In genomic region chr1:139346602-139347371, GRCm38 (mm10) we compare ENCODE assay signal across 9 mouse cellular contexts. TPM values are rescaled to one million over a fixed set of nuclear protein-coding genes. Genes with fewer than 3 reads are reported as not detected.
DNase-seq lines count a peak whose midpoint lies in the region; ATAC-seq lines count a peak whose summit lies in the region.
"Had no signal": no experiment of that assay in that cellular context is flagged by ENCODE, and none has a peak within 500 bp of the region (broad histone marks: within the 10 kb centered on the region; RNA-seq: fewer than 3 reads in every experiment).

No protein-coding gene starts in this region.

- no peak overlapping the region for H3K9ac ChIP-seq in forebrain, embryonic 12.5 days
- H3K9ac ChIP-seq in neural tube, embryonic 15.5 days (replicated peaks): no peak overlapping the region

- H3K27ac ChIP-seq in forebrain, embryonic 12.5 days: peak overlapping the region; percentile 82
- H3K27ac ChIP-seq in neural tube, embryonic 15.5 days (replicated peaks): peak overlapping the region; percentile 70

- peak; percentile 90 for ATAC-seq in forebrain, embryonic 12.5 days (ENCODE audit: low FRiP score)
- ATAC-seq in neural tube, embryonic 15.5 days (ENCODE audit: low FRiP score): peak; percentile 89

- H3K4me1 ChIP-seq in forebrain, embryonic 12.5 days: peaks cover 24% of the 10 kb centered on the region
- H3K4me1 ChIP-seq in neural tube, embryonic 15.5 days: peaks cover 11% of the 10 kb centered on the region

- H3K4me3 ChIP-seq in forebrain, embryonic 12.5 days (replicated peaks): no peak overlapping the region
- no peak overlapping the region for H3K4me3 ChIP-seq in neural tube, embryonic 15.5 days (replicated peaks)

- 0 out of 2 replicates have a peak overlapping the region, but pooled peaks have one; percentile 0 for H3K4me2 ChIP-seq in forebrain, embryonic 12.5 days
- peak overlapping the region; percentile 26 for H3K4me2 ChIP-seq in neural tube, embryonic 15.5 days

- DNase-seq in c-Kit-positive CD71-negative TER-119-negative erythroid progenitor cells, embryonic 14.5 days (ENCODE audit: low read depth): peak; percentile 4
- peak; percentile 11 to 22 for DNase-seq in layer of hippocampus, postnatal 25 days (ENCODE audit: extremely low spot score in 1 of 2, low spot score in 1 of 2)
- no peak for DNase-seq in ovary, postnatal 14 days (ENCODE audit: low spot score)
- DNase-seq in urinary bladder, adult 2 months (ENCODE audit: low spot score): no peak
- DNase-seq in kidney, postnatal 4 days: no peak
- DNase-seq: liver had no signal

- H3K36me3 ChIP-seq in forebrain, embryonic 12.5 days (replicated peaks): no peaks in the 10 kb centered on the region
- H3K36me3 ChIP-seq in neural tube, embryonic 15.5 days: no peaks in the 10 kb centered on the region

- 30% methylated on average over 11 of the region's 11 CpGs for WGBS in forebrain, embryonic 12.5 days
- WGBS in neural tube, embryonic 15.5 days: 39% methylated on average over 11 of the region's 11 CpGs

- no peaks in the 10 kb centered on the region for H3K9me3 ChIP-seq in forebrain, embryonic 12.5 days
- H3K9me3 ChIP-seq in neural tube, embryonic 15.5 days (replicated peaks): no peaks in the 10 kb centered on the region

- no peaks in the 10 kb centered on the region for H3K27me3 ChIP-seq in forebrain, embryonic 12.5 days
- H3K27me3 ChIP-seq in neural tube, embryonic 15.5 days (replicated peaks): no peaks in the 10 kb centered on the region

RNA-seq across cellular contexts. Expression of gene Crb1, which starts 30.1 kb away (rescaled TPM):
- polyA plus RNA-seq in forebrain, embryonic 12.5 days (2016; fragmentation: Nextera tagmentation; extraction: Ambion mirVana): 2.6 and 3.1 TPM in 2 replicates
- total RNA-seq in layer of hippocampus, postnatal 25 days (2021): under 1 TPM; 0.57 to 0.61 TPM
- 0.66 and 0.95 TPM in 2 replicates for polyA plus RNA-seq in neural tube, embryonic 15.5 days (2015; fragmentation: Nextera tagmentation; extraction: Ambion mirVana)
- polyA plus RNA-seq in urinary bladder, adult 2 months (2012; rRNA removed): 0.15 TPM in 1 of 2 replicates, not detected in the other
- polyA plus RNA-seq: gonadal fat pad, adult 2 months had no signal

Comparison
In these comparisons a context has a peak if more than half of its experiments do, and no peak if none do; other contexts are left out.
1. DNase-seq: peak in c-Kit-positive CD71-negative TER-119-negative erythroid progenitor cells, embryonic 14.5 days (single experiment) and layer of hippocampus, postnatal 25 days (2 of 2); none in ovary, postnatal 14 days (single experiment), urinary bladder, adult 2 months (single experiment) and kidney, postnatal 4 days (0 of 2).